Mouse (Mus musculus) heart, embryonic 10.5 days (tissue): Measurements from ENCODE around the gene Nsrp1. TPM values are rescaled to one million over a fixed set of nuclear protein-coding genes. Genes with fewer than 3 reads are reported as not detected.

ENCODE experiments used
- DNase-seq: peaks from one replicate; pipeline ENCODE4 v3.0.0-alpha.2; 2017; ENCODE audit warnings: low spot score
- H3K27ac ChIP-seq: fragments of 300-500 bp; sonication (generic); 2 replicates; pipeline ENCODE4 v1.5.1; 2016; ENCODE audit warnings: mild to moderate bottlenecking
- H3K27me3 ChIP-seq: fragments of 300-500 bp; sonication (generic); 2 replicates; pipeline ENCODE4 v1.6.1; 2016; ENCODE audit warnings: mild to moderate bottlenecking; ENCODE audit not compliant: poor library complexity, insufficient read depth, severe bottlenecking
- H3K36me3 ChIP-seq: fragments of 300-500 bp; sonication (generic); 2 replicates; pipeline ENCODE4 v1.6.1; 2016; ENCODE audit warnings: mild to moderate bottlenecking, moderate library complexity
- H3K4me1 ChIP-seq: fragments of 300-500 bp; sonication (generic); 2 replicates; pipeline ENCODE4 v1.6.1; 2016; ENCODE audit warnings: mild to moderate bottlenecking
- H3K4me3 ChIP-seq: fragments of 300-500 bp; sonication (generic); 2 replicates; pipeline ENCODE4 v1.5.1; 2016; ENCODE audit warnings: mild to moderate bottlenecking, moderate library complexity
- H3K9me3 ChIP-seq: fragments of 300-500 bp; sonication (generic); 2 replicates; pipeline ENCODE4 v1.6.1; 2016; ENCODE audit warnings: mild to moderate bottlenecking, moderate library complexity
- WGBS: fragments of 180-500 bp; shearing (Covaris S2); methylation state at CpG from one replicate; pipeline ENCODE4 v1.1.7; 2016; 5-methylcytosine and 5-hydroxymethylcytosine counted together
- microRNA counts: library from miRNA; unstranded; fragments of <30 nt; microRNA quantifications from one replicate; lab custom pipeline; 2017
- microRNA-seq: library from miRNA; unstranded; fragments of <30 nt; microRNA quantifications from one replicate; pipeline ENCODE4, GENCODE M21; 2017
- polyA plus RNA-seq: library from polyadenylated mRNA; unstranded; fragments of >200 nt; fragmentation: Nextera tagmentation; extraction: Ambion mirVana; gene quantifications from 2 replicates; pipeline ENCODE4 v1.2.1, GENCODE M21; 2016

Nsrp1 gene
- polyA plus RNA-seq, 1 experiment from 2014 or later, result 51.3 TPM

DNA sequence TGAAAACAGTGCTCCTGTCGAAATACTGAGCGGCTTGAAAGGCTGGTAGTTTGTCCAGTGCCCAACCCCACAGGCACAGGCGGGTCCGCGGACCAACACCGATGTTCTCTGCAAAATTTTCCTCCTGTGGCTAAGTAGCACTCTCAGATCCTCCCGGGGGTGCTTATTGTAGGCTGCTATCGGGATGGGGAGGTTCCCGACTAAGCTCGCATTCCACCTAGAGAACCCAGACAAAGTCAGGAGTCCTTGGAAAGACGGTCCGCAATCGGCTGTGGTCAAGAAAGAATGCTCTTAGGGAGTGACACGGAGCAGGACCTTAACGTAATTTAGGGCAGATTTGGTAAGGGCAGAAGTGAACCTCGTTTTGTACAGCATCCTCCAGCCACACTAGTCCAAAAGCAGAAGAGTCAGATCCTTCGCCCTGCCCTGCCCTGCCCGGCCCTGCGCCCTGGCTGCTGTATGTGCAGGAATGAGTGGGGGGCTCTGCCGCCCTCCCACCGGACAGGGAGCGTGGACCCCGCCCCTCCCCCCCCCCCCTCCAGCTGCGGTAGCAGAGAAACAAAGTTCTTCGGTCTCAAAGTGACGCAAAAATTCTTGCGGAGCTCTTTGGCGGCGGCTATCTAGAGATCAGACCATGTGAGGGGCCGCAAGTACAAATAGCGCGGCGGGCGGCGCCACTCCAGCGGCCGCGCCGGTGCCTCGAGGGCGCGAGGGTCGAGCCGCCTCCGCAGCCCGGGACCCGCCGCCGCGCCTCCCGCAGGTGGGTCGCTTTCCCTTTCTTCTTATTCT is 80.1 kb downstream of the Nsrp1 start, which contains the start of gene Slc6a4:
Gene Slc6a4 (plus strand): TSS at position 688 of the 789 bp plus-strand sequence.
- DNase-seq, result no peak
- WGBS, result under 1% methylated on average over 52 of the region's 52 CpGs
- H3K27ac ChIP-seq, result no peak within 1 kb of the TSS; the same call in 1 of the 2 replicates
- H3K9me3 ChIP-seq, result no peaks in the 10 kb centered on the region
- peaks cover 82% of the 10 kb centered on the region for H3K27me3 ChIP-seq
- H3K36me3 ChIP-seq, result no peaks in the 10 kb centered on the region
- peak within 1 kb of the TSS; percentile 64 for H3K4me3 ChIP-seq
- peaks cover 24% of the 10 kb centered on the region for H3K4me1 ChIP-seq

DNA sequence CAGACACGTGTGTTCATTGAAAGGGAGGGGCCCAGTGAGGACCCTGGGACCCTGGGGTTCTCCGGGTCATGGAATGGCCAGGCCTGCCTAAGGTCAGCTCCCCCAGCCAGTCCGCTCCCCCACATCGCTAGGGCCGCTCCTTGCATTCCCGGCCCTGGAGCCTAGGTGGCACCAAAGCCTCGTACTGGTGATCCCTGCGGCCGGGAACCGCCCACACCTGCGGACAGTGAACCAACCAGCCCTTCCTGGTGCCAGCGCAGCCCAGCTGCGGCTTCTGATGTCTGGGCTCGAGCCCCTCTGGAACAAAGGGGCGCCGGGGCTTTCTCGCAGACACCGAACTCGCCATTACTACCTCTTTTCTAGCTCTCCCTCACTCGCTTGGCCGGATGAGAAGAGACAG is 80.9 kb downstream of the Nsrp1 start:
- H3K27me3 ChIP-seq, result peaks cover 76% of the 10 kb centered on the region

DNA sequence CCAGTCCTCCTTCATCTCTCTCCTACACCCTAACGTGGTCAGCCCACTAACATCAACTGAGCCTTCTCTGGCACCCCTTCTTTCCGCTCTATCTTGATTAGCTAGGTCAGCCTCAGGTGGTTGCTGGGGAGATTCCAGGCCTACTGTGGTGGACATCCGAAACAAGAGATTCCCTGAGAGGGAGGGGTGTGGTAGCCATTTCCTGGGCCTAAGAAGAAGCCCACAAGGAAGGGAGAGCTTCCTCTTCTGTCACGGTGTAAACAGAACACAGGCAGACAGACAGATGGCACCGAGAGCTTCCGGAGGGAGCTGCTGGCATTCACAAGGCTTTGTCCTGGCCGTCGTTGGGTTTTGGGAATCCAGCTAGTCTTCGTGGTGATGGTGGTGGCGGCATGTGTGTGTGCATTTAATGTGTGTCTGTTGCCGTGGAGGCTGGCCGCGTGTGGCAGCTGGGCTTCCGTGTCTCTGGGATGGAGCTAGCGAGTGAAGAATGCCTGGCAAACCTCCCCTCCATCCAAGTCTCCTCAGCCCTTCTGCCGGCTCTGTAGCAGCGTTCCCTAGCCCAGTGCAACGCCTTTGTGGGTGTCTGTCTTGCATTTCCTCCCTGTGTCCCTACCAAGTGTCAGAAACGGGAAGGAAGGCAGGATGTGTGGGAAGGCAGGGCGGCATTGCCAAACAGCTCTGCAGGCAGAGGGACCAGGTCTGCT is 82.1 kb downstream of the Nsrp1 start:
- no peak for DNase-seq
- Histone ChIP-seq H3K27me3 (peaks cover 64% of the 10 kb centered on the region), H3K4me3 (no peak overlapping the region), H3K36me3 (no peaks in the 10 kb centered on the region), H3K27ac (no peak overlapping the region), H3K4me1 (peaks cover 26% of the 10 kb centered on the region), H3K9me3 (no peaks in the 10 kb centered on the region)
- WGBS, result 51% methylated on average over 20 of the region's 20 CpGs

More for the DNA sequence above, 80.9 kb downstream of the Nsrp1 start:
- Histone ChIP-seq H3K27ac (0 out of 2 replicates have a peak overlapping the region, but pooled peaks have one; percentile 9), H3K4me1 (peaks cover 24% of the 10 kb centered on the region), H3K4me3 (peak overlapping the region; percentile 64), H3K9me3 (no peaks in the 10 kb centered on the region), H3K36me3 (no peaks in the 10 kb centered on the region)
- WGBS, result under 1% methylated on average over 21 of the region's 21 CpGs
- peak; percentile 91 for DNase-seq

MicroRNA genes within 50 kb of the gene (microRNA counts, 519-probe panel; counts per million panel counts)
- microRNA mmu-miR-423-3p (lab: Ali Mortazavi, UCI), result 5,507 counts per million, percentile 49 among the panel's probes with 10 or more counts
- 3,956 counts per million, percentile 21 among the panel's probes with 10 or more counts for microRNA mmu-miR-423-5p (lab: Ali Mortazavi, UCI)

Small RNA genes within 50 kb of the gene (microRNA-seq; reads per million reads assigned to microRNA genes)
- gene Mir423, result 7,835 reads per million, percentile 93 among the genes with 10 or more reads in this experiment

Other genes starting within 250 kb of the Nsrp1 start
- gene Cpd, start 231.4 kb downstream of the Nsrp1 start, polyA plus RNA-seq, result 11.6 and 14.1 TPM in 2 replicates
- 0.40 TPM in 1 of 2 replicates, not detected in the other for gene Tmigd1, start 176.3 kb downstream of the Nsrp1 start, polyA plus RNA-seq
- gene Blmh, start 153.6 kb downstream of the Nsrp1 start, polyA plus RNA-seq, result 128 and 152 TPM in 2 replicates
- 0.83 and 2.3 TPM in 2 replicates for gene Slc6a4, start 79.8 kb downstream of the Nsrp1 start, polyA plus RNA-seq
- gene Efcab5, start 110.5 kb upstream of the Nsrp1 start, polyA plus RNA-seq, result 0.28 and 0.34 TPM in 2 replicates
- gene Ssh2, start 137.9 kb upstream of the Nsrp1 start, polyA plus RNA-seq, result 15.0 and 25.2 TPM in 2 replicates